Mouse (Mus musculus): ENCODE results near the gene Bicdl1.
A peak's percentile ranks its signal among the peaks of the same experiment; 100 is the strongest.

Gene Bicdl1

GRCm38 (mm10) chr5:115626237-115626886, 105.1 kb downstream of the Bicdl1 start:
- DNase-seq (ENCODE audit: low spot score) = peak; percentile 43

- DNase-seq (ENCODE audit: low spot score) = no peak
Measured at GRCm38 (mm10) chr5:115623694-115624440, 107.6 kb downstream of the Bicdl1 start.

GRCm38 (mm10) chr5:115622686-115623085, 108.7 kb downstream of the Bicdl1 start:
- no peak for DNase-seq (ENCODE audit: low spot score)

GRCm38 (mm10) chr5:115619690-115620089, 111.7 kb downstream of the Bicdl1 start:
- DNase-seq (ENCODE audit: low spot score) = no peak

- DNase-seq (ENCODE audit: low spot score) = peak; percentile 55
Measured at GRCm38 (mm10) chr5:115614948-115615347, 116.5 kb downstream of the Bicdl1 start.

- no peak for DNase-seq (ENCODE audit: low spot score)
Measured at GRCm38 (mm10) chr5:115613332-115613731, 118.1 kb downstream of the Bicdl1 start.

GRCm38 (mm10) chr5:115611566-115611965, 119.9 kb downstream of the Bicdl1 start:
- DNase-seq (ENCODE audit: low spot score) = no peak

- DNase-seq (ENCODE audit: low spot score) = no peak
Measured at GRCm38 (mm10) chr5:115603561-115603960, 127.9 kb downstream of the Bicdl1 start.
